Mouse (Mus musculus) neural tube, embryonic 14.5 days (tissue): ENCODE measurements around the gene Otud5. TPM values are rescaled to one million over a fixed set of nuclear protein-coding genes. Genes with fewer than 3 reads are reported as not detected.

Experiments
- ATAC-seq: fragments of 200-750 bp; cut with Nextera tagmentation; 2 replicates; pipeline ENCODE4 v1.8.0; 2017; ENCODE audit warnings: low read depth, mild to moderate bottlenecking, moderate TSS enrichment, moderate library complexity
- H3K27ac ChIP-seq: fragments of 300-500 bp; sonication (generic); 2 replicates; pipeline ENCODE4 v1.5.1; 2014; ENCODE audit warnings: low read depth, mild to moderate bottlenecking, control low read depth, low read length, moderate library complexity, mixed read lengths
- H3K27me3 ChIP-seq: fragments of 300-500 bp; sonication (generic); 2 replicates; pipeline ENCODE4 v1.6.1; 2014; ENCODE audit warnings: low read length; ENCODE audit not compliant: control insufficient read depth, insufficient read depth
- H3K36me3 ChIP-seq: fragments of 300-500 bp; sonication (generic); 2 replicates; pipeline ENCODE4 v1.6.1; 2014; ENCODE audit warnings: low read length, mixed read lengths; ENCODE audit not compliant: control insufficient read depth, insufficient read depth
- H3K4me1 ChIP-seq: fragments of 300-500 bp; sonication (generic); 2 replicates; pipeline ENCODE4 v1.6.1; 2014; ENCODE audit warnings: low read length; ENCODE audit not compliant: control insufficient read depth, insufficient read depth
- H3K4me2 ChIP-seq: fragments of 300-500 bp; sonication (generic); 2 replicates; pipeline ENCODE4 v1.6.1; 2014; ENCODE audit warnings: mild to moderate bottlenecking, low read depth, low read length, control low read depth
- H3K4me3 ChIP-seq: fragments of 300-500 bp; sonication (generic); 2 replicates; pipeline ENCODE4 v1.5.1; 2014; ENCODE audit warnings: low read depth, low read length, control low read depth, mixed read lengths
- H3K9ac ChIP-seq: fragments of 300-500 bp; sonication (generic); replicated peaks from 2 replicates; pipeline ENCODE4 v1.6.1; 2014; ENCODE audit warnings: low read depth, mild to moderate bottlenecking, control low read depth, low read length, mixed read lengths
- H3K9me3 ChIP-seq: fragments of 300-500 bp; sonication (generic); 2 replicates; pipeline ENCODE4 v1.6.1; 2016; ENCODE audit warnings: low read length; ENCODE audit not compliant: control insufficient read depth
- WGBS: fragments of 180-500 bp; shearing (Covaris S2); extraction: QIAGEN DNeasy Blood & Tissue Kit; methylation state at CpG from one replicate; pipeline ENCODE4 v1.1.7; 2014; 5-methylcytosine and 5-hydroxymethylcytosine counted together
- polyA plus RNA-seq: library from polyadenylated mRNA; unstranded; fragments of >200 nt; fragmentation: Nextera tagmentation; extraction: Ambion mirVana; gene quantifications from 2 replicates; pipeline ENCODE4 v1.2.1, GENCODE M21; 2014

Gene Otud5
- polyA plus RNA-seq, 1 experiment from 2014 or later = 26.8 TPM

- peak overlapping the region; percentile 25; the same call in 1 of the 2 replicates for H3K4me2 ChIP-seq
- ATAC-seq = no peak
- H3K27ac ChIP-seq = no peak overlapping the region
- H3K9me3 ChIP-seq = no peaks in the 10 kb centered on the region
- H3K9ac ChIP-seq = no peak overlapping the region
- H3K4me1 ChIP-seq = 0 out of 2 replicates have a peak, but pooled peaks cover 5% of the 10 kb centered on the region
- H3K27me3 ChIP-seq = no peaks in the 10 kb centered on the region
- WGBS = 23% methylated on average over 7 of the region's 7 CpGs
- H3K4me3 ChIP-seq = peak overlapping the region; percentile 68
- no peaks in the 10 kb centered on the region for H3K36me3 ChIP-seq
Measured at GRCm38 (mm10) chrX:7840842-7841162, 362 bp upstream of the Otud5 start.

GRCm38 (mm10) chrX:7842318-7842717 lies 1.2 kb downstream of the Otud5 start:
- H3K9me3 ChIP-seq = no peaks in the 10 kb centered on the region
- ATAC-seq = no peak
- H3K4me2 ChIP-seq = peak overlapping the region; percentile 69
- peak overlapping the region; percentile 78; the same call in 1 of the 2 replicates for H3K27ac ChIP-seq
- peak overlapping the region; percentile 82 for H3K9ac ChIP-seq
- H3K4me1 ChIP-seq = 0 out of 2 replicates have a peak, but pooled peaks cover 5% of the 10 kb centered on the region
- 25% methylated on average over 21 of the region's 42 CpGs for WGBS
- H3K4me3 ChIP-seq = peak overlapping the region; percentile 68
- no peaks in the 10 kb centered on the region for H3K36me3 ChIP-seq
- H3K27me3 ChIP-seq = no peaks in the 10 kb centered on the region

GRCm38 (mm10) chrX:7847845-7848244 lies 6.7 kb downstream of the Otud5 start:
- Histone ChIP-seq H3K27ac (no peak overlapping the region), H3K9me3 (no peaks in the 10 kb centered on the region), H3K4me3 (no peak overlapping the region), H3K4me2 (no peak overlapping the region), H3K27me3 (no peaks in the 10 kb centered on the region), H3K9ac (no peak overlapping the region), H3K4me1 (0 out of 2 replicates have a peak, but pooled peaks cover 5% of the 10 kb centered on the region), H3K36me3 (no peaks in the 10 kb centered on the region)
- ATAC-seq = peak; percentile 73; the same call in 1 of the 2 replicates
- WGBS = 59% methylated on average over 2 of the region's 2 CpGs

- Histone ChIP-seq H3K9ac (no peak overlapping the region), H3K4me3 (no peak overlapping the region), H3K27ac (no peak overlapping the region), H3K27me3 (no peaks in the 10 kb centered on the region), H3K4me2 (no peak overlapping the region), H3K36me3 (no peaks in the 10 kb centered on the region), H3K9me3 (no peaks in the 10 kb centered on the region), H3K4me1 (no peaks in the 10 kb centered on the region)
- ATAC-seq = no peak
- 59% methylated on average over 2 of the region's 2 CpGs for WGBS
Measured at GRCm38 (mm10) chrX:7854578-7854977, 13.4 kb downstream of the Otud5 start.

- H3K4me3 ChIP-seq = no peak overlapping the region
- no peak for ATAC-seq
- WGBS = 91% methylated on average over 3 of the region's 3 CpGs
- no peak overlapping the region for H3K9ac ChIP-seq
- no peaks in the 10 kb centered on the region for H3K9me3 ChIP-seq
- no peaks in the 10 kb centered on the region for H3K4me1 ChIP-seq
- no peak overlapping the region for H3K4me2 ChIP-seq
- no peaks in the 10 kb centered on the region for H3K27me3 ChIP-seq
- no peaks in the 10 kb centered on the region for H3K36me3 ChIP-seq
- no peak overlapping the region for H3K27ac ChIP-seq
Measured at GRCm38 (mm10) chrX:7859191-7859753, 18.1 kb downstream of the Otud5 start.

- Histone ChIP-seq H3K27ac (no peak overlapping the region), H3K4me1 (no peaks in the 10 kb centered on the region), H3K9ac (no peak overlapping the region), H3K27me3 (no peaks in the 10 kb centered on the region), H3K36me3 (no peaks in the 10 kb centered on the region), H3K9me3 (no peaks in the 10 kb centered on the region), H3K4me2 (no peak overlapping the region), H3K4me3 (no peak overlapping the region)
- 91% methylated on average over 1 of the region's 1 CpGs for WGBS
- ATAC-seq = no peak
Measured at GRCm38 (mm10) chrX:7863181-7863580, 22.0 kb downstream of the Otud5 start.

GRCm38 (mm10) chrX:7864551-7864950 lies 23.4 kb downstream of the Otud5 start:
- no peak for ATAC-seq
- no peaks in the 10 kb centered on the region for H3K27me3 ChIP-seq

GRCm38 (mm10) chrX:7865343-7865742 lies 24.2 kb downstream of the Otud5 start:
- no peak for ATAC-seq
- Histone ChIP-seq H3K4me3 (no peak overlapping the region), H3K4me1 (no peaks in the 10 kb centered on the region), H3K27me3 (no peaks in the 10 kb centered on the region), H3K27ac (no peak overlapping the region), H3K36me3 (no peaks in the 10 kb centered on the region), H3K4me2 (no peak overlapping the region), H3K9me3 (no peaks in the 10 kb centered on the region), H3K9ac (no peak overlapping the region)
- 85% methylated on average over 2 of the region's 2 CpGs for WGBS

More at GRCm38 (mm10) chrX:7864551-7864950, 23.4 kb downstream of the Otud5 start:
- no peak overlapping the region for H3K4me3 ChIP-seq
- WGBS = 76% methylated on average over 3 of the region's 3 CpGs
- no peak overlapping the region for H3K27ac ChIP-seq
- no peak overlapping the region for H3K4me2 ChIP-seq
- H3K4me1 ChIP-seq = no peaks in the 10 kb centered on the region
- H3K36me3 ChIP-seq = no peaks in the 10 kb centered on the region
- H3K9ac ChIP-seq = no peak overlapping the region
- H3K9me3 ChIP-seq = no peaks in the 10 kb centered on the region

GRCm38 (mm10) chrX:7865786-7866185 lies 24.6 kb downstream of the Otud5 start:
- ATAC-seq = no peak
- Histone ChIP-seq H3K27ac (no peak overlapping the region), H3K9me3 (no peaks in the 10 kb centered on the region), H3K4me2 (no peak overlapping the region), H3K9ac (no peak overlapping the region), H3K4me1 (no peaks in the 10 kb centered on the region), H3K36me3 (no peaks in the 10 kb centered on the region), H3K27me3 (no peaks in the 10 kb centered on the region), H3K4me3 (no peak overlapping the region)
- WGBS = 74% methylated on average over 2 of the region's 2 CpGs
